Mouse (Mus musculus) spleen, postnatal 36 days (tissue): Measurements from ENCODE around the gene Klhl5.
A peak's percentile ranks its signal among the peaks of the same experiment; 100 is the strongest.

ENCODE experiments used
- DNase-seq, 2 experiments: peaks; one replicate each; pipeline ENCODE4 v3.0.0; 2022; ENCODE audit warnings: low spot score in 2 of 2, mixed read lengths in 1 of 2

Klhl5 gene

DNA sequence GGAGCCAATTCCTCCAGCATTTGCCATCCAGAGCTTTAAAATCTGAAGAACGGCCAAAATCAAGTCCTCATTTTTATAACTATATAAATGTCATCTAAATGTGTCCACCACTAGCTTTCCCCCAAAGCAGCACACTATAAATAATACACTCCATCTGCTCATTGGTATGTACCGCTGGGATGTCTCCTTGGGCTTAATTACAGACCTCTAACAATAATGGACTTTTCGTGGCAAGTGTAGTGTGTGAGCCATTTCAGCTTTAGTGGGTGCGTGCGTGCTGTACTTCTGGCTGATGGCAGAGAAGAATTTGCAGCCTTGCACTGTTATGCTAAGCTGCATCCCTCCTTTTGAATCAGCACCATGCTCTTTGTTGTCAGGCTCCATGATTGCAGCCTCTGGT is 84.3 kb downstream of the Klhl5 start:
- DNase-seq: no peak

DNA sequence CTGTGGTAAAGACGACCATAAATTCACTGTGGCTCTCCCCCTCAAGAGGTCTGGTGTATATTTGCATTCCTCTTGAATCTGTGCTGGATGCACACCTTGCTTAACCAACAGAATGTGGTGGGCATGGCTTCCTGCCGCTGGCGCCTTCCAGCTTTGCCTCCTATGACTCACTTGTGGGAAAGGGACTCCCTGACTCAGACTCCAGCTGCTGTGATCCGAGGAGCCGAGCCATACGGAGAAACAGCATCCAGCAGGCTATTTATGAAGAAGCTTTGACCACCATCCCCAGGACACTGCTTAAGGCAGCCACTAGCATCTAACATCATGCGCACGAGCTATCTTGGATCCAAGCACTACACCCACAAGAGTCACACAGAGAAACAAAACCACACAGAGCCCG is 87.1 kb downstream of the Klhl5 start:
- no peak for DNase-seq

DNA sequence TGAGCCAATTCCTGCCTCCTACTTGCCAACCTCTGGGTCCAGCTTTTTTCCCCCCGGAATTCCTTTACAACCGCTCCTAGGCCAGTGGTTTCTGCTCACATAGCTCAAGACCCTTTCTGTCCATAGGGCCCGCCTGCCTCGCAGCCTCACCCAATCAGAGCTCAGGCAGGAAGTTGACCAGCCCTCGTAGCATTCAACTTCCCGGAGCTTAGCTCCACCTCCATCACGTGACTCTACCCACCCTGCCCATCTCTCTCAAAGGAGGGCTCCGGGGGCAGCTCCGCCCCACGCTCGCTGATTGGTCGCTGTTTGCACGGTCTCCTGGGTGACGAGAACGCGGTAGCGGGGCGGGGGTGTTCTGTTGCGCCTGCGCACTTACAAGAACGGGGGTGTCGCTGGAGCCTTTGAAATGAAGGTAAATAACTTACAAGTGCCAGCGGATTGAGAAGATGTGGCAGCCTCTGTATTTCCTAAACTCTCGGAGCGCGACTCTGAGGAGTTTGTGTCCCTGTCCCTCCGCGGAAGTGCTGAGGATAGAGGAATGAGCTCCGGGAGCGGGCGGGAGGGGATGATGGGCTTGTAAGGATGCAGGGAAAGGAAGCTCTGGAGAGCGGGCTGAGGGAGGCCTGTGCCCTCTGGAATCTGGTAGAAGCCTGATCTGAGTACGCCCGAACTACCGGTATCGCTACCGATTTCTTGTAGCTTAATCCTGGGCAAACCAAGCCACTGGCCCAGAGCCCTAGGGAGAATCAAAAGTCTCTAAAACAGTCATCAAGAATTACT is 92.2 kb downstream of the Klhl5 start, which contains the start of gene Wdr19:
Gene Wdr19 (plus strand): TSS at position 351 of the 783 bp plus-strand sequence.
- peak; percentile 99 for DNase-seq

DNA sequence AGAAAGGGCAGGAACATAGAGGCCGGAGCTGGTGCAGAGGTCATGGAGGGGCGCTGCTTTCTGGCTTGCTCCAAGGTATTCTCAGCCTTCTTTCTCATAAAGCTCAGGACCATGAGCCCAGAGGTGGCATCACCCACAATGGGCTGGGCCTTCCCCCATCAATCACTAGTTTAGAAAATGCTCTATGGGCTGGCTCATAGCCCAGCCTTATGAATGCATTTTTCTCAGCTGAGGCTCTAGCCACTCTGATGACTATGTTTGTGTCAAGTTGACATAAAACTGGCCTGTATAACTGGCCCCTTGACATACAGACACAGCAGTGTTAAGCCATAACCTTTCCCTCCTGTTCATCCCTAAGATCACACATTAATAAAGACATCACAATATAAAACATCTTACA is 97.4 kb downstream of the Klhl5 start:
- no peak for DNase-seq

DNA sequence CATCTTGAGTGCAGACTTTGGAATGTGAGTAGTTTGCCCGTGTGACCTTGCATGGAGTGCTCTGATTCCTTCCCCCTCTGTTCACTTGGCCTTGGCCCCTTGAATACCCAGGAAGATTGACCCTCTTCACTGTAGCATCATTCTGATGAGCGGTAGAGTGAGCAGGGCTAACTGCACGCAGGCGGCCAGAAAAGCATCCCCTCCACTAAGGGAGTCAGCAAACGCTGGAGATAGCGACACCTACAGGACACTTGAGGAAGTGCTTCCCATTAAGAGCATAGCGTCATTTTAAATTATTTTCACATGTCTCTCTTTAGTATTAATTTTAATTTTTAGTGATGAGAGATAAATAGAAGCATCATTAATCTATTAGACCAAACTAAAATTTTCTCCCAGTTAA is 106.0 kb downstream of the Klhl5 start:
- DNase-seq: peak in 1 of 2 experiments; percentile 13
